Mouse (Mus musculus): ENCODE measurements around the gene Marc1. TPM values are rescaled to one million over a fixed set of nuclear protein-coding genes. Genes with fewer than 3 reads are reported as not detected.
A peak's percentile ranks its signal among the peaks of the same experiment; 100 is the strongest.

The Marc1 gene
- total RNA-seq (2022) = not detected

GRCm38 (mm10) chr1:184810780-184811575, at the start of gene Marc1:
Marc1 (minus strand) TSS chr1:184811313.
- no peak for DNase-seq (ENCODE audit: low spot score)

GRCm38 (mm10) chr1:184860276-184860675, 49.2 kb upstream of the Marc1 start:
- no peak for DNase-seq (ENCODE audit: low spot score)

- DNase-seq (ENCODE audit: low spot score) = no peak
Observed at GRCm38 (mm10) chr1:184858253-184858652, 47.1 kb upstream of the Marc1 start.

GRCm38 (mm10) chr1:184857216-184857615, 46.1 kb upstream of the Marc1 start:
- DNase-seq (ENCODE audit: low spot score) = no peak

- peak; percentile 40 for DNase-seq (ENCODE audit: low spot score)
Observed at GRCm38 (mm10) chr1:184853922-184854321, 42.8 kb upstream of the Marc1 start.

GRCm38 (mm10) chr1:184853339-184853738, 42.2 kb upstream of the Marc1 start:
- peak; percentile 92 for DNase-seq (ENCODE audit: low spot score)

- DNase-seq (ENCODE audit: low spot score) = peak; percentile 90
Observed at GRCm38 (mm10) chr1:184851741-184852618, 40.9 kb upstream of the Marc1 start.

- no peak for DNase-seq (ENCODE audit: low spot score)
Observed at GRCm38 (mm10) chr1:184851166-184851565, 40.1 kb upstream of the Marc1 start.

- DNase-seq (ENCODE audit: low spot score) = no peak
Observed at GRCm38 (mm10) chr1:184846973-184847372, 35.9 kb upstream of the Marc1 start.

GRCm38 (mm10) chr1:184846092-184846750, 35.1 kb upstream of the Marc1 start, which contains the start of gene Marc2:
Marc2 (minus strand) TSS chr1:184846451.
- DNase-seq (ENCODE audit: low spot score) = no peak

GRCm38 (mm10) chr1:184845111-184846071, 34.3 kb upstream of the Marc1 start:
- peak; percentile 93 for DNase-seq (ENCODE audit: low spot score)

- peak; percentile 38 for DNase-seq (ENCODE audit: low spot score)
Observed at GRCm38 (mm10) chr1:184844326-184845066, 33.4 kb upstream of the Marc1 start.

GRCm38 (mm10) chr1:184837649-184838048, 26.5 kb upstream of the Marc1 start:
- no peak for DNase-seq (ENCODE audit: low spot score)

- DNase-seq (ENCODE audit: low spot score) = no peak
Observed at GRCm38 (mm10) chr1:184836350-184836749, 25.2 kb upstream of the Marc1 start.

GRCm38 (mm10) chr1:184833499-184833898, 22.4 kb upstream of the Marc1 start:
- no peak for DNase-seq (ENCODE audit: low spot score)

- DNase-seq (ENCODE audit: low spot score) = no peak
Observed at GRCm38 (mm10) chr1:184832211-184832610, 21.1 kb upstream of the Marc1 start.

GRCm38 (mm10) chr1:184829897-184830296, 18.8 kb upstream of the Marc1 start:
- DNase-seq (ENCODE audit: low spot score) = no peak

- no peak for DNase-seq (ENCODE audit: low spot score)
Observed at GRCm38 (mm10) chr1:184827175-184827701, 16.1 kb upstream of the Marc1 start.

GRCm38 (mm10) chr1:184825093-184825492, 14.0 kb upstream of the Marc1 start:
- DNase-seq (ENCODE audit: low spot score) = peak; percentile 39

- peak; percentile 90 for DNase-seq (ENCODE audit: low spot score)
Observed at GRCm38 (mm10) chr1:184824439-184824851, 13.3 kb upstream of the Marc1 start.
